Mouse (Mus musculus) stomach, embryonic 15.5 days (tissue): ENCODE measurements around the gene Pex1. TPM values are rescaled to one million over a fixed set of nuclear protein-coding genes. Genes with fewer than 3 reads are reported as not detected.
A peak's percentile ranks its signal among the peaks of the same experiment; 100 is the strongest.

ENCODE experiments used
- ATAC-seq: fragments of 200-750 bp; cut with Nextera tagmentation; 2 replicates; pipeline ENCODE4 v1.8.0; 2017; ENCODE audit warnings: low read depth, moderate number of reproducible peaks, moderate TSS enrichment; ENCODE audit not compliant: insufficient read depth, low FRiP score
- H3K27ac ChIP-seq: fragments of 300-500 bp; sonication (generic); 2 replicates; pipeline ENCODE4 v1.5.1; 2015; ENCODE audit warnings: mild to moderate bottlenecking, inconsistent platforms
- H3K27me3 ChIP-seq: fragments of 300-500 bp; sonication (generic); replicated peaks from 2 replicates; pipeline ENCODE4 v1.6.1; 2015; ENCODE audit warnings: inconsistent platforms
- H3K36me3 ChIP-seq: fragments of 300-500 bp; sonication (generic); 2 replicates; pipeline ENCODE4 v1.6.1; 2015; ENCODE audit warnings: inconsistent platforms
- H3K4me1 ChIP-seq: fragments of 300-500 bp; sonication (generic); 2 replicates; pipeline ENCODE4 v1.6.1; 2015; ENCODE audit warnings: inconsistent platforms
- H3K4me2 ChIP-seq: fragments of 300-500 bp; sonication (generic); 2 replicates; pipeline ENCODE4 v1.6.1; 2015; ENCODE audit warnings: mild to moderate bottlenecking, inconsistent platforms
- H3K4me3 ChIP-seq: fragments of 300-500 bp; sonication (generic); replicated peaks from 2 replicates; pipeline ENCODE4 v1.5.1; 2015; ENCODE audit warnings: inconsistent platforms
- H3K9ac ChIP-seq: fragments of 300-500 bp; sonication (generic); 2 replicates; pipeline ENCODE4 v1.6.1; 2015; ENCODE audit warnings: inconsistent platforms
- H3K9me3 ChIP-seq: fragments of 300-500 bp; sonication (generic); 2 replicates; pipeline ENCODE4 v1.6.1; 2016; ENCODE audit warnings: inconsistent platforms
- WGBS: fragments of 180-500 bp; shearing (Covaris S2); methylation state at CpG from one replicate; pipeline ENCODE4 v1.1.7; 2015; 5-methylcytosine and 5-hydroxymethylcytosine counted together
- polyA plus RNA-seq: library from polyadenylated mRNA; unstranded; fragments of >200 nt; fragmentation: Nextera tagmentation; extraction: Ambion mirVana; gene quantifications from 2 replicates; pipeline ENCODE4 v1.2.1, GENCODE M21; 2015

Gene Pex1
- 12.9 and 16.3 TPM in 2 replicates for polyA plus RNA-seq

DNA sequence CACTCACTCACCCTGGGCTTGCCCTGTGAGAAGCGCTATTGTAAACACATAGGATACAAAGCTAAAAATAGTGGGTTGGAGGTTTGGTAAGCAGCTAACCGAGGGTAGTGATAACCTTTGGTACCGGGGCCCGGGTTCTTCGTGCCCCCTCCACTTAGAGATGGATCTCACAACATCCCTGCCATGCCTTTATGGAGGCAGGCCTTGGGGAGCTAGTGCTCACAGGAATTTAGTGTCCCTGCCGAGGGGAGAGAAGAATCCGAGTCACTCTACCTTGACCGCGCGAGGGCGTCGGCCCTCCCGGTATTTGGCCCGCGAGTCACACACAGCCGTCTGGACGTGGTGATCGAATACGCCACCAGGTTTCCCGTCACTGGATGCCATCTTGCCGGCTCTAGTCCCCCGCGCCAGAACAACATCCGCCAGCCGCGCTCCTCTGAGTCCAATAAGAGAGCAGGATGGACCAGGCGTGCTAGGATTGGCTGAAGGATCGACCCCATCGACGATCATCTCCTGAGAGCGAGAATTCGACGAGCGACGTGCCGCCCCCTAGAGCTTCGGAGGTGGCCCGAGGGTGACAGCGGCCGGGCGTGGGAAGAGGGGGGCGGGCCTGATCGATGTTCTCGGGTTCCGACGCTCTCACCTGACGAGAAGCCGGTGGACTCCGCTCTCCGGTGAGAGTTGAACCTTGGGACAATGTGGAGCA lies at the start of gene Pex1:
TSS of gene Pex1 (plus strand) at position 374 of the 706 bp plus-strand sequence.
- WGBS = under 1% methylated on average over 50 of the region's 50 CpGs

DNA sequence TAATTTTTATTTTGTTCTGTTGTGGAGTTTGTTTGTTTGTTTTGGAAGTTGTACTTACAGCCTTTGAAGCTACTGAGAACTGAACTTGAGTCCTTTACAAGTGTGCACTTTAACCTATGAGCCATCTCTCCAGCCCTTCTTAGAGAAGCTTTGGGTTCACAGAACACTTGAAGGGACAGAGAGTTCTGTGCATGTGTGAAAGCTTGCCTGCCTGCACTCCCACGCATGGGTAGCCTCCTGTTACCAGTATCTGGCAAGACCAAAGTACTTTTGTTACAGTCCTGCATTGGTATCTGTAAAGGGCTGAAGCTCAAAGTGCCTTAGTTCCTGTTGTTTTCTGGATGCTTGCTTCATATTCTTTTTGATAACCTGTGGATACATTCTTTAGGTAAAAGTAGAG lies 49.6 kb upstream of the Pex1 start:
- ATAC-seq = no peak
- WGBS = 85% methylated on average over 1 of the region's 1 CpGs

More for the DNA sequence above, at the start of gene Pex1:
- peak; percentile 97 for ATAC-seq
- Histone ChIP-seq H3K4me3 (peak within 1 kb of the TSS; percentile 90), H3K9ac (peak within 1 kb of the TSS; percentile 76), H3K4me2 (peak within 1 kb of the TSS; percentile 81), H3K9me3 (no peaks in the 10 kb centered on the region), H3K27ac (peak within 1 kb of the TSS; percentile 80), H3K4me1 (peaks cover 12% of the 10 kb centered on the region), H3K36me3 (peaks cover 6% of the 10 kb centered on the region; the same call in 1 of the 2 replicates), H3K27me3 (no peaks in the 10 kb centered on the region)

DNA sequence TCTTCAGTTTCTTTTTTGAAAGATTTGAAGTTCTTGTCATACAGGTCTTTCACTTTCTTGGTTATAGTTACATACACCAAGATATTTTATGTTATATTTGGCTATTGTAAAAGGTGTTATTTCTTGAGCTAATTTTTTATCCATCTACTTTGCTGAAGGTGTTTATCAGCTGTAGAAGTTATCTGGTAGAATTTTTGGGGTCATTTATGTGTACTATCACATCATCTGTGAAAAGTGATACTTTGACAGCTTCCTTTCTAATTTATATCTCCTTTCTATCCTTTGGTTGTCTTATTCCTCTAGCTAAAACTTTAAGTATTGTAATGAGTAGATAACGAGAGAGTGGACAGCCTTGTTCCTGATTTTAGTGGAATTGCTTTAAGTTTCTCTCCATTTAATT lies 44.4 kb upstream of the Pex1 start:
- peaks cover 11% of the 10 kb centered on the region; the same call in 1 of the 2 replicates for H3K36me3 ChIP-seq
- H3K9me3 ChIP-seq = no peaks in the 10 kb centered on the region
- H3K27me3 ChIP-seq = no peaks in the 10 kb centered on the region
- H3K4me2 ChIP-seq = no peak overlapping the region
- no peak overlapping the region for H3K4me3 ChIP-seq
- 95% methylated on average over 1 of the region's 1 CpGs for WGBS
- no peak for ATAC-seq
- H3K4me1 ChIP-seq = no peaks in the 10 kb centered on the region
- no peak overlapping the region for H3K27ac ChIP-seq
- no peak overlapping the region for H3K9ac ChIP-seq

More for the DNA sequence above, 49.6 kb upstream of the Pex1 start:
- Histone ChIP-seq H3K9me3 (no peaks in the 10 kb centered on the region), H3K27ac (no peak overlapping the region), H3K4me1 (peaks cover 12% of the 10 kb centered on the region; the same call in 1 of the 2 replicates), H3K36me3 (no peaks in the 10 kb centered on the region), H3K4me3 (no peak overlapping the region), H3K27me3 (no peaks in the 10 kb centered on the region), H3K9ac (no peak overlapping the region), H3K4me2 (no peak overlapping the region)

DNA sequence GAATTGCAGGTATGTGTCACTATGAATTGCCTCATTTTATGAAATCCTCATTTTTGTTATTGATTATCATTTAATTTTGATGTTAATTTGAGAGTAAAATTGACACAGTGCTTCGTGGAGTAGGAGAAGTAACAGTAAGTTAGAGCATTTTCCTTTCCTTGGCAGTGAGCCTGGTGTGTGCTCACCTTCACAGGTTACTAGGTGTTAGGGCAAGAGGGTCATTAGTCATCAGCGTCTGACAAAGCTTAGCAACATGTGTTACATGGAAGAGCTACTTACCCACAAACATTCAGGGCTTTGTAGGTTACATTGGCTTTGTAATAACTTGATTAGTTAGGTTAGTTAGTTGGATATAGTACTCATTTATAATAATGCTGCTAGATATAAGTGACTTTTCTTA lies 41.7 kb upstream of the Pex1 start:
- no peaks in the 10 kb centered on the region for H3K9me3 ChIP-seq
- no peak overlapping the region for H3K9ac ChIP-seq
- no peak overlapping the region for H3K4me2 ChIP-seq
- peaks cover 23% of the 10 kb centered on the region for H3K36me3 ChIP-seq
- H3K27me3 ChIP-seq = no peaks in the 10 kb centered on the region
- no peak overlapping the region for H3K4me3 ChIP-seq
- WGBS = 73% methylated on average over 2 of the region's 2 CpGs
- H3K27ac ChIP-seq = no peak overlapping the region
- ATAC-seq = no peak
- no peaks in the 10 kb centered on the region for H3K4me1 ChIP-seq

DNA sequence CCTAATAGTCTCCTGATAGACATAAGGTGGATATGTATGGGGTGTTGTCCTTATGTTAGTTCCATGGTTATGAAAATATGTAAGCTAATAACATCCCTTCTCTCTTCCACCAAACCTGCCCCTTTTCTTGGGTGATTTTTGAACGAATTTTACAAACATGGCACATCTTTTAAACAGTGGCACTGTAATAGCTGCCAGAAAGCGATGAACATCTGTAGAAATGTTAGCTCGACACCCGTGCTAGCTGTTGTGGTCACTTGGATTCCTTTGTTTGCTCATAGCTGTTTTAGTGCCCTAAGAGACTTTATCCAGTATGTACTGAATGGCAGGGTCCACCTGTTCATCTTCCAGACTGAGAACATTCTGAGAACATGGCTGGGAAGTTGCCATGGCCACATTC lies 24.6 kb upstream of the Pex1 start, which contains the start of gene 1700109H08Rik:
TSS of gene 1700109H08Rik (plus strand) at position 301 of the 400 bp plus-strand sequence.
- no peaks in the 10 kb centered on the region for H3K9me3 ChIP-seq
- no peak within 1 kb of the TSS for H3K4me3 ChIP-seq
- no peaks in the 10 kb centered on the region for H3K4me1 ChIP-seq
- no peak for ATAC-seq
- no peak within 1 kb of the TSS for H3K27ac ChIP-seq
- H3K9ac ChIP-seq = no peak within 1 kb of the TSS
- H3K4me2 ChIP-seq = no peak within 1 kb of the TSS
- H3K27me3 ChIP-seq = no peaks in the 10 kb centered on the region
- WGBS = 91% methylated on average over 4 of the region's 4 CpGs
- peaks cover 57% of the 10 kb centered on the region for H3K36me3 ChIP-seq

DNA sequence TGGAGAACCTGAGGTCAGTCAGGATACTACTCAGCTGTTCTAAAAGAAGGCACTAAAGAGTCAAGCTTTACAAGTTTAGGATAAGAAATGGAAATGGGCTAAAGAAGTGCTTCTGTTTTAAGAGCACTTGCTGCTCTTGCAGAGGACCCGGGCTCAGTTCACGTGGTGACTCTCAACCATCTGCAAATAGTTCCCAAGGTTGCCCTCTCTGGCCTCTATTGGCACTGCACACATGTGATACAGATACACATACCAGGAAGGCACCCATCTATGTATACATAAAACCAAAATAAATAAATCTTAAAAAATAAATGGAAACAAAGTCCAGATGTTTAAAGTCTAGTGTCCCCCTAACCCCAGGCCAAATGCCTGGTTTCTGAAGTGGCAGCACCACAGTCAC lies 21.0 kb upstream of the Pex1 start:
- ATAC-seq = no peak
- Histone ChIP-seq H3K9ac (no peak overlapping the region), H3K9me3 (no peaks in the 10 kb centered on the region), H3K4me3 (no peak overlapping the region), H3K27ac (no peak overlapping the region), H3K4me2 (no peak overlapping the region), H3K4me1 (no peaks in the 10 kb centered on the region), H3K27me3 (no peaks in the 10 kb centered on the region), H3K36me3 (peaks cover 66% of the 10 kb centered on the region)
- WGBS = 89% methylated on average over 2 of the region's 2 CpGs

DNA sequence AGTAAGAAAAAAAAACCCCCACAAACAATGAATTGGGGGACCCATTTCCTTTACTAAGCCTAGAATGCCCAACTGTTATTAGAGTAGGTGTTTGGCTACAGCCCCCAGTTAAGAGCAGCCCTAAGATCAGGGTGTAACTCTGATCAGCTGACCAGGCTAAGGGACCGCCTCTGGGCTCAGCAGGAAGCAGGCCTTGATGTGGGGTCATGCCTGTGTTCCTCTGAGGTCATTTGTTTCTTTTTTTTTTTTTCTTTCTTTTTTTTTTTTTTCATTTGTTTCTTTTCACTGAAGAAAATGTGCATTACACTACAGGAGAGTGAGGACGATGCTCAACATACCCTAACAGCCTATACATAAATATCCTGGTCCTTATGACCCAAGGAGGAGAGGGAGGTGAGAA lies 17.9 kb upstream of the Pex1 start:
- no peak overlapping the region for H3K9ac ChIP-seq
- H3K4me1 ChIP-seq = no peaks in the 10 kb centered on the region
- 95% methylated on average over 2 of the region's 2 CpGs for WGBS
- no peaks in the 10 kb centered on the region for H3K27me3 ChIP-seq
- no peak overlapping the region for H3K4me3 ChIP-seq
- no peak overlapping the region for H3K27ac ChIP-seq
- peaks cover 49% of the 10 kb centered on the region for H3K36me3 ChIP-seq
- no peak for ATAC-seq
- H3K4me2 ChIP-seq = no peak overlapping the region
- H3K9me3 ChIP-seq = no peaks in the 10 kb centered on the region

DNA sequence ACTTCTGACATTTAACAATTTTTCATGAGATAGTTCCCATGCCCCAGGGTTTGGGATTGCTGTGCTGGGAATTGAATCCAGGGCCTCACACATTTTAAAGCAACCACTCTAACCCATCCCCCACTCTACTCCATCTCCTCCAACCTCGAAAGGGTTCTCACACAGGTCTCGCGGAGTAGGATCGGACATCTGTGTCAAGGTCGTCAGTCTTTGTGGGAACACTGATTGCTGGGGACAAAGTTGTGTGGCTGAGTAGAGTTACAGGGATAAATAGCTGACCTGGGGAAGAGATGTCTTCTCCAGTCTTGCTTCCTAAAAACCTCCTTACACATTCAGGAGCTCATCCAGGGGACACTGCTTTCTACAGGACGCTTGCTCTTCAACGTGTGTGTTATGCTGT lies 16.8 kb upstream of the Pex1 start:
- H3K4me1 ChIP-seq = no peaks in the 10 kb centered on the region
- no peaks in the 10 kb centered on the region for H3K27me3 ChIP-seq
- no peaks in the 10 kb centered on the region for H3K9me3 ChIP-seq
- no peak overlapping the region for H3K4me3 ChIP-seq
- H3K27ac ChIP-seq = no peak overlapping the region
- no peak overlapping the region for H3K9ac ChIP-seq
- WGBS = 92% methylated on average over 7 of the region's 7 CpGs
- no peak overlapping the region for H3K4me2 ChIP-seq
- H3K36me3 ChIP-seq = peaks cover 47% of the 10 kb centered on the region
- ATAC-seq = no peak

DNA sequence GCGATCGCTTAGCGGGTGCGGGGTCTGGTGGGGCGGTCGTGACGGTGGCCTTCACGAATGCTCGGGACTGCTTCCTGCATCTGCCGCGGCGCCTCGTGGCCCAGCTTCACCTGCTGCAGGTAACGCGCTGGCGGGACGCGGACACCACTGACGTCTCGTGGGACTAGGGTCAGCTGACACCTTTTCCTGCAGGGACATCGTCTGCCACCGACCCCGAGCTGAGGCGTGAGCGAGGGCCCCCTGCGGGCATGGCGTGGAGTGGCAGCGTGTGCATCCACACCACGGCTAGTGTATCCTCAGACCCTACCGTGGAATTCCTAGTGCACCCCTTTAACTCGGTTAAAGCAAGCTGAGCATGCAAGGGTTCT lies 517 bp downstream of the Pex1 start, which contains the start of gene Rbm48:
TSS of gene Rbm48 (minus strand) at position 187 of the 368 bp plus-strand sequence.
- Histone ChIP-seq H3K4me1 (peaks cover 12% of the 10 kb centered on the region), H3K27ac (peak within 1 kb of the TSS; percentile 80), H3K9ac (peak within 1 kb of the TSS; percentile 76), H3K4me3 (peak within 1 kb of the TSS; percentile 90), H3K9me3 (no peaks in the 10 kb centered on the region), H3K36me3 (peaks cover under 1% of the 10 kb centered on the region; the same call in 1 of the 2 replicates), H3K4me2 (peak within 1 kb of the TSS; percentile 81), H3K27me3 (no peaks in the 10 kb centered on the region)
- ATAC-seq = peak; percentile 75
- under 1% methylated on average over 31 of the region's 31 CpGs for WGBS

DNA sequence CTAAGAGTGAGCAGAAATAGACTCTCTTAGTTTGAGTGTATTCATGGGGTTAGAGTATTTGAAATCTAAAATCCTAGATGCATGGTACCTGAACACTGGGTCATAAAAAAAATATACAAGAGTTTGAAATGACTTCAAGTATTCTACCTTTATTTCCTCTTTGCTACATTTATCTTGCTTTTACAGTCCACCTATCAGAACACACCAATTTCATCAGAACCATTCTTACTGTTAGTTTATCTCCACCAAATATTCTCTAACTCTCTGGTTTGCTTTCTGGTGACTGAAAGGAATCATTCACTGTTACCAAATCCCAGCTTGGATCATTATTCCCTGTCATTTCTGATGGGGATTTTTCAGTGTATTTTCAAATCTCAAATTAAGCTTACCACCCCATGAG lies 1.3 kb downstream of the Pex1 start:
- H3K27ac ChIP-seq = no peak overlapping the region
- H3K4me3 ChIP-seq = peak overlapping the region; percentile 90; the same call in 1 of the 2 replicates
- no peaks in the 10 kb centered on the region for H3K27me3 ChIP-seq
- H3K4me2 ChIP-seq = peak overlapping the region; percentile 81
- no peaks in the 10 kb centered on the region for H3K36me3 ChIP-seq
- ATAC-seq = no peak
- no peak overlapping the region for H3K9ac ChIP-seq
- peaks cover 12% of the 10 kb centered on the region for H3K4me1 ChIP-seq
- no peaks in the 10 kb centered on the region for H3K9me3 ChIP-seq

DNA sequence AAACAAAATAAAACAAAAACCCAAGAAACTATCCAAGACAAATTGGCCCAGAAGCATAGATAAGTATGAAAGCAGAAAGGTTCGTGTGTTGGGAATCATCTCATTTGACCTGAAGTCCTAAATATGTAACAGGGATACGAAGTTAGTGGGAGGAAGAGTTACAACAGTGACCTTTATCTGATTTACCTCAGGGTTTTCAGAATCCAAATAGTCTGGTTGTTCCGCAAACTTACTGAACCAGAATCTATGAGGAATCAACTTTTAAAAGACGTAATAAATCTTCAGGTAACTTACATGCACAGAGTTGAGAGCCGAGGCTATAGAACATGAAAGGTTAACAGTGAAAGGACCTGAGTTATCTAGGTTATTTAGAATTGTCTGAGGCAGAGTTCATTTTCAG lies 2.9 kb downstream of the Pex1 start:
- peaks cover 12% of the 10 kb centered on the region for H3K4me1 ChIP-seq
- H3K9me3 ChIP-seq = no peaks in the 10 kb centered on the region
- H3K9ac ChIP-seq = no peak overlapping the region
- no peaks in the 10 kb centered on the region for H3K27me3 ChIP-seq
- H3K4me3 ChIP-seq = no peak overlapping the region
- ATAC-seq = no peak
- H3K36me3 ChIP-seq = no peaks in the 10 kb centered on the region
- no peak overlapping the region for H3K4me2 ChIP-seq
- WGBS = 85% methylated on average over 5 of the region's 5 CpGs
- H3K27ac ChIP-seq = no peak overlapping the region

DNA sequence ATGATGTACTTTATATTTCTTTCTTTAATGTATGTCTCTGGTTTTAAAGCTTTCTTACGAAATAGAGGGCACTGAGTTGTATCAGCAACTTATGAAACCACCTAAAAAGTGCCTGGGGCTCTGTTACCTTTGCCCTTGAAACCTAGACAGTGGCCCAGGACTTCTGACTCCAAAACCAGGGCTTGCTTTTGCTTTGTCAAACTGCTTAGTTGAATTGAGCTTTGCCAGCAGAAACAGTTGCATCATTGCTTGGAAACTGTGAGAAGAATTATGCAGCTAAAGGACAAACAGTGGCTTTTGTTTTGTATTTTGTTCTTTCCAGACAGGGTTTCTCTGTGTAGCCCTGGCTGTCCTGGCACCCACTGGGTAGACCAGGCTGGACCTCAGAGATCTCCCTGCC lies 4.4 kb downstream of the Pex1 start:
- ATAC-seq = no peak
- peaks cover 2% of the 10 kb centered on the region; the same call in 1 of the 2 replicates for H3K4me1 ChIP-seq
- no peaks in the 10 kb centered on the region for H3K9me3 ChIP-seq
- no peaks in the 10 kb centered on the region for H3K27me3 ChIP-seq
- H3K4me3 ChIP-seq = no peak overlapping the region
- H3K9ac ChIP-seq = no peak overlapping the region
- H3K27ac ChIP-seq = no peak overlapping the region
- WGBS = 85% methylated on average over 1 of the region's 1 CpGs
- no peaks in the 10 kb centered on the region for H3K36me3 ChIP-seq
- no peak overlapping the region for H3K4me2 ChIP-seq
